Mouse (Mus musculus) right cerebral cortex, adult 2 months (tissue): ENCODE measurements at regions not wholly inside any gene's neighbourhood (a gene's known extent, or its start where the extent isn't known, plus 50 kb on each side); places are given as distances from the start of the nearest gene placed in this dataset.
A peak's percentile ranks its signal among the peaks of the same experiment; 100 is the strongest.
"Not testable (repeated sequence)": the region's sequence is repeated elsewhere in the genome, so short reads cannot be mapped to it uniquely, and the experiment has no call there.

Experiments
- DNase-seq, 2 experiments: peaks; one replicate each; pipeline ENCODE4 v3.0.0; 2021 to 2022; ENCODE audit warnings: low spot score in 2 of 2

DNA sequence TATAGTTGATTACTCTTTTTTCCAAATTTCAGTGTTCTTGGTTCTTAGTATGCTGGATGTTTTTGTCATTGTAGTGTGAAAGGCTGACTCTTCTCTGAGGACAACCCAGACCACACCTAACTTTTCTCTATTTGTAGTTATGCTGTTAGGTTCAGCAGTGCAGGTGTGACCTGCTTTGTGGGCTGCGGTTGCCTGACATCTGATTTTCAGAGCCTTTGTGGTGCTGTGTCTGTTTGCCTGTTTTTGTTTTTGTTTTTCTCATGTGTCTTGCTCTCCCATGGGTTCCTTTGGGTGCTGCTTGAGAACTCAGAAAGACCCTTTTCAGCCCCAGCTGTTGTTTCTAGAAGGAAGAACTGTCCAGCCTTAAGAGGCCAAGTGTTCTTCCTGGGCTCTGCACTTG, 52.0 kb upstream of the Trpm1 start:
- DNase-seq: no peak

DNA sequence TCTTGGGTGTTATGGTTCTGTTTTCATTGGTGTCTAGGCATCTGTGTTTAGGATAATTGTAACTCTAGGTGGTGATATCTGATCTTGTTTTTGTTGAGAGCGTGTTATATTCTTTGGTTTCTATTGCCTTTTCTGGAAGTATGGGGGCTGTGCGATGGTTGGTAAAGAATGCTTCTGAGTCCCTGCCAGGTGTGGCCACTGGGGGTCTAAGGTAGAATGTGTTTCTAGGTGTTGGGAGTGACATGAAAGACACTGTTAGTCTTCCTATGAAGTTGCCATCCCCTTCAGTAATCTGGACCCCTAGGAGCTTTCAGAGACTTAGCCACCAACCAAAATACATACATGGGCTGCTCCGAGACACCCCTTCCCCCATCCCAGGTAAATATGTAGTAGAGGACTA, 54.0 kb upstream of the Trpm1 start:
- DNase-seq: no peak

DNA sequence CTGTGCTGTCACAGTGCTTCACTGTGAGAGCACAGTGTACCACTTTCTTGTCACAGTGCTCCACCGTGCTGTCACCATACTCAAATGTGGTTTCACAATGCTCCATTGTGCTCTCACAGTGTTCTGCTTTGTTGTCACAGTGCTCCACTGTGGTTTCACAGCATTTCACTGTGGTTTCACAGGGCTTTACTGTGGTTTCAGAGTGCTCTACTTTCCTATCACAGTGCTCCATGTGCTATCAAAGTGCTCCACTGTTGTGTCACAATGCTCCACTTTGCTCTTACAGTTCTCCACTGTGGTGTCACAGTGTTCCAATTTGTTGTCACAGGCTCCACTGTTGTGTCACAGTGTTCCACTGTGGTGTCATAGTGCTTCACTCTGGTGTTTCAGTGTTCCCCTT, 63.6 kb upstream of the Trpm1 start:
- no peak for DNase-seq

DNA sequence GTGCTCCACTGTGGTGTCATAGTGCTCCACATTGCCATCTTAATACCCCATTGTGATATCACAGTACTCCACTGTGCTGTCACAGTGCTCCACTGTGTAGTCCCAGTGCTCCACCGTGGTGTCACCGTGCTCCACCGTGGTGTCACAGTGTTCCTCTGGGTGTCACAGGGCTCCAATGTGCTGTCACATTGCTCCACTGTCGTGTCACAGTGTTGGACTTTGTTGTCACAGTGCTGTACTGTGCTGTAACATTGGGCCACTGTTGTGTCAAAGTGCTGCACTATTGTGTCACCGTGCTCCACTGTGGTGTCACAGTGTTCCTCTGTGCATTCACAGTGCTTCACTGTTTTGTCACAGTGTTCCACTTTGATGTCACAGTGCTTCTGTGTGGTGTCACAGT, 64.6 kb upstream of the Trpm1 start:
- DNase-seq: no peak

DNA sequence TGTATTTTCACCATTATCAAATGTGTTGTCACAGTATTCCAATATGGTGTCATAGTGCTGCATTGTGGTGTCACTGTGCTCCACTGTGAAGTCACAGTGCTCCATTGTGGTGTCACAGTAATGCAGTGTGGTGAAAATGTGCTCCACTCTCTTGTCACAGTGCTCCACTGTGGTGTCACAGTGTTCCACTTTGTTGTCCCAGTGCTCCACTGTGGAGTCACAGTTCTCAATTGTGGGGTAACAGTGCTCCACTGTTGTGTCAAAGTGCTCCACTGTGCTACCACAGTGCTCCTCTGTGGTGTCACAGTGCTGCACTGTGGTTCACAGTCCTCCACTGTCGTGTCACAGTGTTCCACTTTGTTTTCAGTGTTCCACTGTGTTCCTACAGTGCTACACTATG, 69.7 kb upstream of the Trpm1 start:
- DNase-seq: not testable (repeated sequence)

DNA sequence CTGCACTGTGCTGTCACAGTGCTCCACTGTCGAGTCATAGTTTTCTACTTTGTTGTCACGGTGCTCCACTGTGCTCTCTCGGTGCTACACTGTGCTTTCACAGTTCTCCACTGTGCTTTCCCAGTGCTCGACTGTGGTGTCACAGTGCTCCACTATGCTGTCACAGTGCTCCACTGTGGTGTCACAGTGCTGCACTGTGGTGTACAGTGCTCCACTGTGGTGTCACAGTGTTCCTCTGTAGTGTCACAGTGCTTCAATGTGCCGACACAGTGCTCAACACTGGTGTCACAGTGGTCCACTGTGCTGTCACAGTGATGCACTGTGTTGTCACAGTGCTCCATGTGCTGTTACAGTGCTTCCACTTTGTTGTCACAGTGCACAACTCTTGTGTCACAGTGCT, 71.0 kb upstream of the Trpm1 start:
- no peak for DNase-seq

DNA sequence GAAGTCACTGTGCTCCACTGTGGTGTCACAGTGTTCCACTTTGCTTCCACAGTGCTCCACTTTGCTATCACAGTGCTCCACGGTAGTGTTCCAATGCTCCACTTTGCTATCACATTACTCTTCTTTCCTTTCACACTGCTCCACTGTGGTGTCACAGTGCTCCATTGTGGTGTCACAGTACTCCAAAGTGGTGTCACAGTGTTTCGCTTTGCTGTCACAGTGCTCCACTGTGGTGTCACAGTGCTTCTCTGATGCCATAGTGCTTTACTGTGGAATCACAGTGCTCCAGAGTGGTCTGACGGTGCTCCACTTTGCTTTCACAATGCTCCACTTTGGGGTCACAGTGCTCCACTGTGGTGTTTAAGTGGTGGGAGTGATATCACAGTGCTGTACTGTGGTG, 71.4 kb upstream of the Trpm1 start:
- no peak for DNase-seq

DNA sequence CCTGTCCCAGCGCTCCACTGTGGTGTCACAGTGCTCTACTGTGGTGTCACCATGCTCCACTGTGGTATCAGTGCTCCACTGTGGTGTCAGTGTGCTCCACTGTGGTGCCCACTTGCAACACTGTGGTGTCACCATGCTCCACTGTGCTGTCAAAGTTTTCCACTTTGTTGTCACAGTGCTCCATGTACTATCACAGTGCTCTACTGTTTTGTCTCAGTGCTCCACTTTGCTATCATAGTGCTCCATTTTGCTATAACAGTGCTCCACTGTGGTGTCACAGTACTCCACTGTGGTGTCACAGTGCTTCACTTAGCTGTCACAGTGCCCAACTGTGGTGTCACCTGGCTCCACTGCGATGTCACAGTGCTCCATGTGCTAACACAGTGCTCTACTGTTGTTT, 72.0 kb upstream of the Trpm1 start:
- no peak for DNase-seq

DNA sequence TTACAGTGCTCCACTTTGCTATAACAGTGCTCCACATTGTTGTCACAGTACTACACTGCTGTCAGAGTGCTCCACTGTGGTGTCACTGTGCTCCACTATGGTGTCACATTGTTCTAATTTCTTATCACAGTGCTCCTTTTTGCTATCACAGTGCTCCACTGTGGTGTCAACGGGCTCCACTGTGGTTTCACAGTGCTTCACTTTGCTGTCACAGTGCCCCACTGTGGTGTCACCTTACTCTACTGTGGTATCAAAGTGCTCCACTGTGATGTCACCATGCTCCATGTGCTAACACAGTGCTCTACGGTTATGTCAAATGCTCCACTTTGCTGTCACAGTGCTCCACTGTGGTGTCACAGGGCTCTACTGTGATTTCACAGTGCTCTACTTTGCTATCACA, 72.6 kb upstream of the Trpm1 start:
- DNase-seq: no peak

DNA sequence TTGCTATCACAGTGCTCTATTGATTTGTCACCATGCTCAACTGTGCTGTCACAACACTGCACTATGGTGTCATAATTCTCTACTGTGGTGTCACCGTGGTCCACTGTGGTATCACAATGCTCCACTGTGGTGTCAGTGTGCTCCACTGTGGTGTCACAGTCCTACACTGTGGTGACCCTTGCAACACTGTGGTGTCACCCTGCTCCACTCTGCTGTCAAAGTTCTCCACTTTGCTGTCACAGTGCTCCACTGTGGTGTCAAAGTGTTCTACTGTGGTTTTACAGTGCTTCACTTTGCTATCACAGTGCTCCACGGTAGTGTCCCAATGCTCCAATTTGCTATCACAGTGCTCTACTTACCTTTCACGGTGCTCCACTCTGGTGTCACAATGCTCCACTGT, 74.3 kb upstream of the Trpm1 start:
- DNase-seq: no peak

DNA sequence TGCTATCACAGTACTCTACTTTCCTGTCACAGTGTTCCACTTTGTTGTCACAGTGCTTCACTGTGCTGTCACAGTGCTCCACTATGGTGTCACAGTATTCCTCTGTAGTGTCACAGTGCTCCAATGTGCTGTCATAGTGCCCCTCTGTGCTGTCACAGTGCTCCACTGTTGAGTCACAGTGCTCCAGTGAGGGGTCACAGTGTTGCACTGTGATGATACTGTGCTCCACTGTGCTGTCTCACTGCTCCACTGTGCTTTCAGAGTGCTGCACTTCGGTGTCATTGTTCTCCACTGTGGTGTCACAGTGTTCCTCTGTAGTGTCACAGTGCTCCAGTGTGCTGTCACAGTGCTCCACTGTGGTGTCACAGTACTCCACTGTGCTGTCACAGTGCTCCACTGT, 75.0 kb upstream of the Trpm1 start:
- no peak for DNase-seq

DNA sequence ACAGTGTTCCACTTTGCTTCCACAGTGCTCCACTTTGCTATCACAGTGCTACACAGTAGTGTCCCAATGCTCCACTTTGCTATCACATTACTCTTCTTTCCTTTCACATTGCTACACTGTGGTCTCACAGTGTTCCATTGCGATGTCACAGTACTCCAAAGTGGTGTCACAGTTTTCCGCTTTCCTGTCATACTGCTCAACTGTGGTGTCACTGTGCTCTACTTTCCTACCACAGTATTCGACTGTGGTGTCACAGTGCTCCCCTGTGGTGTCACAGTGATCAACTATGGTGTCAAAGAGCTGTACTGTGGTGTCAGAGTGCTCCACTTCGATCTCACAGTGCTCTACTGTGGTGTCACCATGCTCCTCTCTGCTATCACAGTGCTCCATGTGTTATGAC, 76.1 kb upstream of the Trpm1 start:
- DNase-seq: peak in 1 of 2 experiments; percentile 2

DNA sequence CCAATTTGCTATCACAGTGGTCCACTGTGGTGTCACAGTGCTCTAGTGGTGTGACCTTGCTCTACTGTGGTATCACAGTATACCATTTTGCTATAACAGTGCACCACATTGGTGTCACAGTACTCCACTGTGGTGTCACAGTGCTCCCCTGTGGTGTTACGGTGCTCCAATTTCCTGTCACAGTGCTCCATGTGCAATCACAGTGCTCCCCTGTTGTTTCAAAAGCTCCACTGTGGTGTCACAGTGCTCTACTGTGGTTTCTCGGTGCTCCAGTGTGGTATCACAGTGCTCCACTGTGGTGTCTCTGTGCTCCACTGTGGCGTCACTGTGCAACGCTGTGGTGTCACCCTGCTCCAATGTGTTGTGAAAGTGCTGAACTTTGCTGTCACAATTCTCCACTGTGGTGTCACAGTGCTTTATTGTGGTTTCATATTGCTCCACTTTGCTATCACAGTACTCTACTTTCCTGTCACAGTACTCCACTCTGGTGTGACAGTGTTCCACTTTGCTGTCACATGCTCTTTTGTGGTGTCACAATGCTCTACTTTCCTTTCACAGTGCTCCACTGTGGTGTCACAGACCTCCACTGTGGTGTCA, 76.8 kb upstream of the Trpm1 start:
- peak in 1 of 2 experiments; percentile 0 for DNase-seq

DNA sequence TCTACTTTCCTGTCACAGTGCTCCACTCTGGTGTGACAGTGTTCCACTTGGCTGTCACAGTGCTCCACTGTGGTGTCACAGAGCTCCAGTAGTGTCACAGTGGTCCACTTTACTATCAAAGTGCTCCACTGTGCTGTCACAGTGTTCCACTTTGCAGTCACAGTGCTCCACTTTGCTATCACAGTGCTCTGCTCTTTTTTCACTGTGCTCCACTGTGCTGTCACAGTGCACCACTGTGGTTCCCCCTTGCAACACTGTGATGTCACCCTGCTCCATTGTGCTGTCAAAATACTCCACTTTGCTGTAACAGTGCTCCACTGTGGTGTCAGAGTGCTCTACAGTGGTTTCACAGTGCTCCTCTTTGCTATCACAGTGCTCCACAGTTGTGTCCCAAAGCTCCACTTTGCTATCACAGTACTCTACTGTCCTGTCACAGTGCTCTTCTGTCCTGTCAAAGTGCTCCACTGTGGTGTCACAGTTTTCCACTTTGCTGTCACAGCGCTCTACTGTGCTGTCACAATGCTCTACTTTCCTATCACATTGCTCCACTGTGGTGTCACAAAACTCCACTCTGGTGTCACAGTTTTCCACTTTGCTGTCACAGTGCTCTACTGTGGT, 77.8 kb upstream of the Trpm1 start:
- no peak for DNase-seq

DNA sequence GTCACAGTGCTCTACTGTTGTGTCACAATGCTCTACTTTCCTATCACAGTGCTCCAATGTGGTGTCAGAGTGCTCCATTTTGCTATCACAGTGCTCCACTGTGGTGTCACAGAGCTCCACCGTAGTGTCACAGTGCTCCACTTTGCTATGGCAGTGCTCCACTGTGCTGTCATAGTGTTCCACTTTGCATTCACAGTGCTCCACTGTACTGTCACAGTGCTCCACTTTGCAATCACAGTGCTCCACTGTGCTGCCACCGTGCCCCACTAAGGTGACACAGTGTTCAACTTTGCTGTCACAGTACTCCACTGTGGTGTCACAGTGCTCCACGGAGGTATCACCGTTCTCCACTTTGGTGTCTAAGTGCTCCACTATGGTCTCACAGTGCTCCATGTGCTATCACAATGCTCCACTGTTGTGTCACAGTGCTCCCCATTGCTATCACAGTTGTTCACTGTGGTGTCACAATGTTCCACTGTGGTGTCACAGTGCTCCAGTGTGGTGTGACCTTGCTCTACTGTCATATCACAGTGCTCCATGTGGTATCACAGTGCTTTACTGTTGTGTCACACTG, 78.9 kb upstream of the Trpm1 start:
- DNase-seq: no peak

DNA sequence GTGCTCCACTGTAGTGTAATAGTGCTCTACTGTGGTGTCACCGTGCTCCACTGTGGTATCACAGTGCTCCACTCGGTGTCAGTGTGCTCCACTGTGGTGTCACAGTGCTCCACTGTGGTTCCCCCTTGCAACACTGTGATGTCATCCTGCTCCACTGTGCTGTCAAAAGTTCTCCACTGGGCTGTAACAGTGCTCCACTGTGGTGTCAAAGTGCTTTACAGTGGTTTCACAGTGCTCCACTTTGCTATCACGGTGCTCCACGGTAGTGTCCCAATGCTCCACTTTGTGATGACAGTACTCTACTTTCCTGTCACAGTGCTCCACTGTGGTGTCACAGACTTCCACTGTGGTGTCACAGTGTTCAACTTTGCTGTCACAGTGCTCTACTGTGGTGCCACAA, 79.4 kb upstream of the Trpm1 start:
- no peak for DNase-seq

DNA sequence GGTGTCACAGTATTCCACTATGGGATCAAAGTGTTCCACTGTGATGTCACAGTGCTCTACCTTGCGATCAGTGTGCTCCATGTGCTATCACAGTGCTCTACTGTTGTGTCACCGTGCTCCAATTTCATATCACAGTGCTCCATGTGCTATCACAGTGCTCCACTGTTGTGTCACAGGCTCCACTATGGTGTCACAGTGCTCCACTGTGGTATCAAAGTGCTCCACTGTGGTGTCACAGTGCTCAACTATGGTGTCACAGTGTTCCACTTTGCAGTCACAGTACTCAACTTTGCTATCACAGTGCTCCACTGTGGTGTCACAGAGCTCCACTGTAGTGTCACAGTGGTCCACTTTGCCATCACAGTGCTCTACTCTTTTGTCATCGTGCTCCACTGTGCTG, 79.9 kb upstream of the Trpm1 start:
- DNase-seq: no peak

DNA sequence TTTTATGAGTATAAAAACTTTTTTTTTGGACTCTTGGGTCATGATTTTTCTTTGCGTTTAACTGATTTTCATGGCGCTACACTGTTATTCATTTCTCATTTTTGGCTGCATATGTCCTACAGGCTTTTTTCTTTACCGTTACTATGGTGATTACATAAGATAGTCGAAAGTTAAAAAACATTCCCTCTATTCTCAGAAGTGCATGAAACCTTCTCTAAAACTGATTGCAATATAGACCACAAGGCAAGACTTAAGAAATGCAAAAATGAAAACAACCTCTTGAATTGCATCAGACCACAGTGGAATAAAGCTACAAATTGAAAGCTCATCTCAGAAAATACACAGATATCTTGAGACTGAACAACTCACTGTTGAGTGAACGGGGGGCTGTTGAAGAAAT, 82.7 kb upstream of the Trpm1 start:
- no peak for DNase-seq

DNA sequence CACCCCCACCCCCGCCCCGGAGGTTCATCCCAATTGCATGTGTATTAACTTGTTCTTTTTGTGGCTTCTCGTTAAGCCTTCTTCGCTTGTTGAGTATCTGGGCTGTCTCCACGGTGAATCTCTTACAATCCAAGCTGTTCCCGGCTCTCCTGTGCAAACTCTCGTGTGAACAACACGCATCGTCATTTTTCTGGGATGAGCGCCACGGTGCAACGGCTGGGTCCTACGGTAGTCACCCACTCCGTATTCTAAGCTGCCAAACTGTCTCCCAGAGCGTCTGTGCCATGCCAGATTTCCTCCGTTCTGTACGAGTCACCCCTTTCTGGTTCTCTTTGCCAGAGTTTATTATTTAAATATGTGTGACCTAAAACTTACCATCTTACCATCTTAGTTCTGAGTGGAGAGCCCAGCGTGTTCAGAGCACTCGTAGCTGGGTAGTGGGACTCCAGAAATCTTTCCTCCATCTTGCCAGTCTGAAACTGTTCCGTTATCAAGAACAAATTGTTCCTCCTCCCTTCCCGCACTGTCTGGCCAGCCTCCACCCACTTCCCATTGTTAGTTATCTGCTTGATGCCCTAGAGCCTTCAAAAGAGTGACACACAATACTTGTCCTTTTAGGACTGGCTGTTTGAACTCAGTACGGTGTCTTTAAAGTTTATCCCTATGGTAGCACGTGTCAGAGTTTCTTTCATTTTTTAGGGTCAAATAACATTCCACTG, 87.9 kb upstream of the Trpm1 start:
- peak; percentile 87 to 89 for DNase-seq

DNA sequence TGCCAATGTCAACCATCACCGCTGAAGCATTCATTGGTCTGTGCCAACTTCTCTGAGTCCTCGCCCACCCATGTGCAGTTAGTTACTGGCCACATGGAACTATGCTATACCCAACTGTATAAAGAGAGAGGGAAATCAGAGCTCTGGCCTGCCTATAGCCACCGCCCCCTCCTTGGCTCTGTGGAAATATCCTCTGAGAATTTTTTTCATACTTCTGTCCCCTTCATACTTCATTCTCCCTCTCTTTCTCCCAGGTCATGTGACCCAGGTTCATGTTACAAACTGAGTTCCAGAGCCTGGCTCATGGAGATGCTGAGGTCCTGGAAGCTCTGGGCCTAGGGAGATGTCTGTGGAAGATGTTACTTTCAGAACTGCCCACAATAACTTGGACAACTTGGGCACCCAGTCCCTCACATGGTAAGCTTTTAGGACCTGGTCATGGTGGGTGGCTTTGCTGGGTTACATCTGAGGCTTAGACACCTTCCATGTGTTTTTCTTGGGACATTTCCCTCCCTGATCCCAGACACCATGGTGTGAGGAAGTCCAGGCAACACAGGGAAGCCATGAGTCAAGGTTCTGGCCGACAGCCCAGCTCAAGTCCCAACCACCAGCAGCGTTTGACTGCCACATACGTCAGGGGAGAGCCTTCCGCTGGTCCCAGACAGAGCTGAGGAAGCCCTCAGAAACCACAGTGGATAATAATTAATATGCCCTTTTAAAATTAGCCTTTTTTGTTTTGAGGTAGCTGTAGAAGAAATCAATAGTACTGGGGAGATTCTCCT, 89.0 kb upstream of the Trpm1 start:
- DNase-seq: peak; percentile 35 to 54

DNA sequence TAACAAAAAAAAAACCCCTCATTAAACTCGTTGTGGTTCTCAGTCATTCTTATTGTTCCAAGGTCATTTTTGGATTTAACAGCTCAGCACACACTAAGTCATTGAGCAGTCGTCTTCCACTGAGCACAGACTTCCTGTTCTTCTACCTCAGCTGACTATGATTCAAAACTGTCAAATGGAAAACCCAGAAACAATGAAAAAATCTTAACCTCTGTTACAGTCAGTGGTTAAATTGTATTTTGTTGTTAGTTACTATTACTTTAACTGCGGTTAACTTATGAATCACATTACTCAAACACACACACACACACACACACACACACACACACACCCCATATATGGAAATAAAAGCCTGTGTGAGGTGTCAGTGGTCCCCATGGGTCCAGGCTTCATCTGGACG, 92.5 kb upstream of the Trpm1 start:
- DNase-seq: no peak

DNA sequence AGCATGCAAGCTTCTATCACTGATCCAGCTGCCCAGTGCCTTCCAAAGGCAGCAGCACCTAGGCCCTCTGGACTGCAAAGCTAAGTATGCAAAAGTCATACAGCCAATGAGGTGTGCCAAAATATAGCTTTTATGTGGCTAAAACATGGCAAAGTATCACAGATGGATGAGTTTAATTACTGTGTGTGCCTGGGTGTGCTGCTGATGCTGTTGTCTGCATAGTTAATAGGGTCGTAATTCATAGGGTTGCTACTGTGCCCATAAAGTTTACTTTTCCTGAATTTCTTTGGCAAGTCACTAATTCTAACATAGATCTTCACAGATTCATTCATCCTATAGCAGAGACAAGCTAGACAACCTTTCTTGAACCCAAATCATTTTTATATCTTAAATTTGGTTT, 93.1 kb upstream of the Trpm1 start:
- no peak for DNase-seq
